Mouse (Mus musculus): ENCODE measurements around the gene Vps72.

The Vps72 gene

DNA sequence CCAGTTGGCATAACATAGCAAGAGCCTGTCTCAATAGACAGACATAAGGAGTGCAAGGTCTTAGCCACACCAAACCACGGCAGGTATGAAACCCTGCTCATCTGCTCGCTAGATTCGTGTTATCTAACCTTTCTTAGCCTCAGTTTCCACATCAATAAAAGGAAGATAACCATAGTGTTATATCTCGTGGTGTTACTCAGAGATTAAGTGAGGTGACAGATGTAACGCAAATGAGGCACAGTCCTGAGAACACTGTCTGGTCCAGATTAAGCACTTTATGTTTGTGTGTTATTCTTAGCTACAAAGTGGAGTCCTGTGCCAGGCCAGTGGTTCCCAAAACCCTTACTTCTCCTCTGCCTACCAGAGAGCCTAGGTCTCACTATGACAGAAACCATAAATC, 54.0 kb downstream of the Vps72 start:
- in situ Hi-C loops (cut with MboI), result no loop called here

- in situ Hi-C loops (cut with MboI), result no loop called here
Observed at GRCm38 (mm10) chr3:95169996-95170395, 59.2 kb downstream of the Vps72 start.

- in situ Hi-C loops (cut with MboI), result no loop called here
Observed at GRCm38 (mm10) chr3:95171105-95171504, 60.3 kb downstream of the Vps72 start.

Measured in mature B cell (primary cell).